Mouse (Mus musculus) embryonic facial prominence, embryonic 10.5 days (tissue): ENCODE data around the gene Sac3d1. TPM values are rescaled to one million over a fixed set of nuclear protein-coding genes. Genes with fewer than 3 reads are reported as not detected.

Experiments used
- DNase-seq: peaks from one replicate; pipeline ENCODE4 v3.0.0-alpha.2; 2017; ENCODE audit warnings: low spot score
- H3K27ac ChIP-seq: fragments of 300-500 bp; sonication (generic); replicated peaks from 2 replicates; pipeline ENCODE4 v1.5.1; 2016; ENCODE audit warnings: mild to moderate bottlenecking
- H3K27me3 ChIP-seq: fragments of 300-500 bp; sonication (generic); replicated peaks from 2 replicates; pipeline ENCODE4 v1.6.1; 2016; ENCODE audit warnings: low read depth, mild to moderate bottlenecking; ENCODE audit not compliant: poor library complexity, severe bottlenecking
- H3K36me3 ChIP-seq: fragments of 300-500 bp; sonication (generic); replicated peaks from 2 replicates; pipeline ENCODE4 v1.6.1; 2016; ENCODE audit warnings: mild to moderate bottlenecking, moderate library complexity
- H3K4me1 ChIP-seq: fragments of 300-500 bp; sonication (generic); 2 replicates; pipeline ENCODE4 v1.6.1; 2016
- H3K4me3 ChIP-seq: fragments of 300-500 bp; sonication (generic); 2 replicates; pipeline ENCODE4 v1.5.1; 2016; ENCODE audit warnings: mild to moderate bottlenecking, moderate library complexity
- H3K9me3 ChIP-seq: fragments of 300-500 bp; sonication (generic); 2 replicates; pipeline ENCODE4 v1.6.1; 2016; ENCODE audit warnings: mild to moderate bottlenecking
- WGBS: fragments of 180-500 bp; shearing (Covaris S2); methylation state at CpG from one replicate; pipeline ENCODE4 v1.1.7; 2016; 5-methylcytosine and 5-hydroxymethylcytosine counted together
- polyA plus RNA-seq: library from polyadenylated mRNA; unstranded; fragments of >200 nt; fragmentation: Nextera tagmentation; extraction: Ambion mirVana; gene quantifications from 2 replicates; pipeline ENCODE4 v1.2.1, GENCODE M21; 2016

Sac3d1 gene
- polyA plus RNA-seq, 1 experiment from 2014 or later, result 67.7 TPM

DNA sequence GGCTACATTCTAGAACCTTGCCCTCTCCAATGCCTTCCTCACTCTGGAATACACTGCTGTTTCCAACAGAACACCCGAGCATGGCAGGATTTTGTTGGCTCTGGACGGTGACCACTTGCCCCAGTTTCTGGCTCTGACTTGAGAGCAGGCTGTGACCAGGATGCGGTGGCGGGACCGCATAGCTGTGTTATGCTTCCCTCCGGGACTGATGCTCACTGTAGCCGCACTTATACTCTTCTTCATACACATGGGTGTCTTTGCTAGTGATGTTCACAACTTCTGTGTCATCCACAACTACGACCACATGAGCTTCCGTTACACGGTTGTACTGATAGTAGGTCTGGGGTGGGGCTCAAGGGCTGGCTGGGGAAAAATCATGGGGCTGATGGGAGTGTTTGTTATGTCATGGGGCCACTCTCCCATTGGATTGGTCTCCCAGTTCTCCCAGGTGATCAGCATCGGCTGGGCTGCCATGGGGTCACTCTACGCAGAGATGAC is 38.4 kb downstream of the Sac3d1 start, which contains the start of gene Tmem262:
Gene Tmem262 (plus strand): TSS at position 51 of the 498 bp plus-strand sequence.
- WGBS, result 93% methylated on average over 12 of the region's 12 CpGs
- Histone ChIP-seq H3K27me3 (no peaks in the 10 kb centered on the region), H3K4me1 (peaks cover 30% of the 10 kb centered on the region), H3K9me3 (no peaks in the 10 kb centered on the region), H3K36me3 (peaks cover 51% of the 10 kb centered on the region), H3K27ac (no peak within 1 kb of the TSS), H3K4me3 (no peak within 1 kb of the TSS; the same call in 1 of the 2 replicates)
- DNase-seq, result no peak

DNA sequence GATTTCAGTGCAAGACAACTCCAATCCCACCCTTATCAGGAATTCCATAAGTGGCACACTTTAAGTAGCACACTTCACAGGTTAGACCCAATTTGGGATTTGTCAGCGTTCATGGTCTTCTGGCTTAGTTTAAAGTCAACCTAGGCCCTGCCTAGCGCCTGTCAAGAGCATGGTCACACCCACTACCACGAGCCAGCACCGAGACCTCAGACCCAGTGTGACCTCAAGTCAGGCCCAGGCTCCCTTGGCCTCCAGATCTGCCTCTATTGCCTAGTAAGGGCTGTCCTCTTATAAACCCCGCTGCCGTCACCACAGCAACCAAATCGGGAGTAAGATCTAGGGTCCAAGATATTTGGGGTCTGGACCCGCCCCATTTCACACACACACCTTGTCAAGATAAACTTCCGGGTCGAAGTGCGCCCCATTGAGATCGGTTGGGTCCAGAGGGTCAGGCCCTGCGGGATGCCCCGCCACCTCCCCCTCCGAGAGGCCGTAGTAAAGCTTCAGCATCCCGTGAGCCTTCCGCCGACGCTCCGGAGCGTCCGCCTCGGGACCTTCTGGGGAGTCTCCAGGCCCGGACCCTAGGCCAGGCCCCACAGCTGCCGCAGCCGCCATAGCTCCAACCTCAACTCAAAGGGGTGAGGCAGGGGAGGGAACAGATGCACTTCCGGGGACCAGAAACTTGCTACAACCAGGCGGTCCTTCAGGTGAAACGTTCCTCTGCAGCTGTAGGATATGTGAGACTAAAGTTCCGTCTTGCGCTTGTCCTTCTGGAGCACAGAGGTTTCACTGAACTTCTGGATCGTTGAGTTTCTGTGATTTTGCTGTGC is 41.7 kb downstream of the Sac3d1 start, which contains the start of gene Vps51:
Gene Vps51 (minus strand): TSS at position 668 of the 830 bp plus-strand sequence.
- Histone ChIP-seq H3K4me3 (peak within 1 kb of the TSS; percentile 70), H3K9me3 (no peaks in the 10 kb centered on the region), H3K36me3 (peaks cover 56% of the 10 kb centered on the region), H3K4me1 (peaks cover 19% of the 10 kb centered on the region), H3K27me3 (no peaks in the 10 kb centered on the region), H3K27ac (peak within 1 kb of the TSS; percentile 94)
- DNase-seq, result peak; percentile 86
- WGBS, result 2% methylated on average over 33 of the region's 33 CpGs

DNA sequence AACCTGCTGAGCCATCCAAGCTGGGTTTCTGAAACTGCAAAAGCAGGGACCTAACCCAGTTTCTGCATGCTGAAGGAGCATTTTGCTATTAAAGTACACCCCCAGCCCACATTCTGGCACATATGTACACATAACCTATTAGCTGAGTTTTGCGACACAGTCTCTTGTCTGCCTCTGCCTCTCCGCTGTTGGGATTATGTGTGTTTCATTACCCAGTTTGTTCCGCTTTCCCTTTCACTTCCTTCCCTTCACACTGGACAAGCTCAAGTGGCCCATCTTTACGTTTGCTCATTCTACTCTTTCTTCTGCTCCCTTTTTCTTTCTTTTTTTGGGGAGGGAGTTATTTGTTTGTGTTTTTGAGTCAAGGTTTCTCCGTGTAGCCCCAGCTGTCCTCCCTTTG is 44.6 kb downstream of the Sac3d1 start:
- Histone ChIP-seq H3K36me3 (peaks cover 59% of the 10 kb centered on the region), H3K27ac (no peak overlapping the region), H3K9me3 (no peaks in the 10 kb centered on the region), H3K4me1 (peaks cover 19% of the 10 kb centered on the region), H3K4me3 (no peak overlapping the region), H3K27me3 (no peaks in the 10 kb centered on the region)
- DNase-seq, result no peak
- WGBS, result 96% methylated on average over 5 of the region's 5 CpGs

DNA sequence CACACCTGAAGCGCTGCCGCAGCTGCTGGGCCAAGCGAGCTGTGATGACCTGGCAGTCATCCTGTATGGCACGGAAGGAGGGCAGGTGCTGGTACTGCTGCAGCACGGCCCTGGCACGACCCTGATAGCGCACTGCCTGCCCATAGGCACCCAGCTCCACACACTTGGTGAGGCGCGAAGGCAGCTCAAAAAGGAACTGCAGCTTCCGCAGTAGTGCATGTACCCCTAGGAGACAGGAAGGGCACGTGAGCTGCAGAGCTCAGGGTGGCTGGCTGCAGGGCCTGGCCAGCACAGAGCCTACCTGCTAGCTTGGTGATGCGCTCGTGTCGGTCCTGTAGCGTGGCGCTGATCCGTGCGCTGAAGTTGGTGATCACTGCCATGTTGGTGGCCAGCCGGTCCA is 47.2 kb downstream of the Sac3d1 start:
- peak overlapping the region; percentile 21; the same call in 1 of the 2 replicates for H3K4me3 ChIP-seq
- H3K4me1 ChIP-seq, result peaks cover 30% of the 10 kb centered on the region
- no peaks in the 10 kb centered on the region for H3K9me3 ChIP-seq
- no peaks in the 10 kb centered on the region for H3K27me3 ChIP-seq
- H3K27ac ChIP-seq, result no peak overlapping the region
- DNase-seq, result no peak
- peaks cover 63% of the 10 kb centered on the region for H3K36me3 ChIP-seq
- WGBS, result 93% methylated on average over 19 of the region's 19 CpGs

DNA sequence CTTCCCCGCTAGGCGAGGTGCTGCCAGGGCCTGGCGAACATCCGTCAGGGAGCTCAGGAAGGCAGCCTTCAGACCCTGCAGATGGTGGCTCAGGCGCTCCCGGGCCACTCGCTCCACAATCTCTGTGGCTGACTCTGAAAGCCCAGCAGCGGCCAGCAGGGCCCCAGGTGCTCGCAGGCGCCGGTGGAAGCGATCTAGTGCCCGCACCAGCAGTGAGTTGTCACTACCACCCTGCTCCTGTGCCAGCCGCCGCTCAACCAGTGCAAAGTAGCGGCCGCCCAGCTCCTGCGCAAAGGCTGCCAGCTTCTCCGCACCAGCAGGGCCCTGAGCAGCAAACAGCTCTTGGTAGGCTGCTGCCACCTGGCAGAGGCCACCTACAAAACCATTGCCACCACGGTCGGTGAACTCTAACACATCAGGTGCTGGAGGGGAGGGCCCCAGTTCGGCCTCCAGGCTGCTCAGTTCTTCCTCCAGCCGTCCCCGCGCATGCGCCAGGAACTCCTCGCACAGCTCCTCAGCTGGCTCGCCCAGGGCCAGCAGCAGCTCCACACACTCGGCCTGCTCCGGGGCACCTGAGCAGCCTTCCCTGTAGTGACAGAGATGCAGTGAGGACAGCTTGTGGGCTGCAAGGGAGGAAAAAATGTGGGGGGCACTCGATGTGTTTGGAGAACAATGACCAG is 47.7 kb downstream of the Sac3d1 start:
- H3K36me3 ChIP-seq, result peaks cover 63% of the 10 kb centered on the region
- no peaks in the 10 kb centered on the region for H3K27me3 ChIP-seq
- H3K27ac ChIP-seq, result no peak overlapping the region
- peaks cover 28% of the 10 kb centered on the region for H3K4me1 ChIP-seq
- WGBS, result 92% methylated on average over 31 of the region's 31 CpGs
- peak overlapping the region; percentile 21; the same call in 1 of the 2 replicates for H3K4me3 ChIP-seq
- DNase-seq, result no peak
- H3K9me3 ChIP-seq, result no peaks in the 10 kb centered on the region

DNA sequence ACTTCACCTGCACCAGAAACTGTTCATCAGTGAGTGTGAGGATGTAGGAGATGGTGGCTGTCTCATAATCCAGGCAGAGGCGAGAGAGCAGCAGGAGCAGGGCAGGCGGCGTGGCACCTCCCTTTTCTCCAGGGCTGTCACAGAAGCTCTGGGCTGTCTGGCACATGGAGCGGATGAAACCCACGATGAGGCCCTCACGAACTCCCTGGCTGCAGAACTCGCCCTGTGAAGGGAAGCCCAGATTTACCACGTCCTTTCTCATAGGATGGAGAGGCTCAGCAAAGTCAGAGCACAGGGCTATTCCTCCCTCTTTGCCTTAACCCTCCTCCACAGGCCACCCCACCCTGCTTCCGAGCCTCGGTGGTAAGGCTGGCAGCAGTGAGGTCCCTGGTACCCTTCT is 48.6 kb downstream of the Sac3d1 start:
- no peaks in the 10 kb centered on the region for H3K27me3 ChIP-seq
- H3K4me3 ChIP-seq, result no peak overlapping the region; the same call in 1 of the 2 replicates
- 93% methylated on average over 10 of the region's 10 CpGs for WGBS
- H3K36me3 ChIP-seq, result peaks cover 55% of the 10 kb centered on the region
- H3K4me1 ChIP-seq, result peaks cover 26% of the 10 kb centered on the region
- no peak for DNase-seq
- no peaks in the 10 kb centered on the region for H3K9me3 ChIP-seq
- H3K27ac ChIP-seq, result no peak overlapping the region

DNA sequence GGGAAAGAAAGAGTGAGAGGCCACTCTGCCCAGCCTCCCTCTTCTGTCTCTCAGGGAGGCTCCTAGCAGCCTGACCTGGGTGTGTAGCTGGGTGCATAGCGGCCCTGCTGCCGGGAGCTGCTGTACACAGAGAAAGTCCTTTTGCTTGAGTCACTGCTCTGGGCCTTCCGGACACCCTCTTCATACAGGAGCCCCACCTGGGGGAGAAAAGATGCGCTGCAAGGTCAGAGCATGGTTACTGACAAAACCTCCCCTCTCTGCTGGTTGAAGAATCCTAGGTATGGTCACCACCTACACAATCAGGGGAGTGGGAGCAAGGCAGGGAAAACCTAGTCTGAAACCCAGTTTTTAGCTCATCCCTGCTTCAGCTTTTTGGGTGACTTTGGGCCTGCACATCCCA is 49.5 kb downstream of the Sac3d1 start:
- Histone ChIP-seq H3K36me3 (peaks cover 49% of the 10 kb centered on the region), H3K4me1 (peaks cover 26% of the 10 kb centered on the region), H3K9me3 (no peaks in the 10 kb centered on the region), H3K27ac (no peak overlapping the region), H3K4me3 (peak overlapping the region; percentile 66; the same call in 1 of the 2 replicates), H3K27me3 (no peaks in the 10 kb centered on the region)
- WGBS, result 83% methylated on average over 4 of the region's 4 CpGs
- no peak for DNase-seq

DNA sequence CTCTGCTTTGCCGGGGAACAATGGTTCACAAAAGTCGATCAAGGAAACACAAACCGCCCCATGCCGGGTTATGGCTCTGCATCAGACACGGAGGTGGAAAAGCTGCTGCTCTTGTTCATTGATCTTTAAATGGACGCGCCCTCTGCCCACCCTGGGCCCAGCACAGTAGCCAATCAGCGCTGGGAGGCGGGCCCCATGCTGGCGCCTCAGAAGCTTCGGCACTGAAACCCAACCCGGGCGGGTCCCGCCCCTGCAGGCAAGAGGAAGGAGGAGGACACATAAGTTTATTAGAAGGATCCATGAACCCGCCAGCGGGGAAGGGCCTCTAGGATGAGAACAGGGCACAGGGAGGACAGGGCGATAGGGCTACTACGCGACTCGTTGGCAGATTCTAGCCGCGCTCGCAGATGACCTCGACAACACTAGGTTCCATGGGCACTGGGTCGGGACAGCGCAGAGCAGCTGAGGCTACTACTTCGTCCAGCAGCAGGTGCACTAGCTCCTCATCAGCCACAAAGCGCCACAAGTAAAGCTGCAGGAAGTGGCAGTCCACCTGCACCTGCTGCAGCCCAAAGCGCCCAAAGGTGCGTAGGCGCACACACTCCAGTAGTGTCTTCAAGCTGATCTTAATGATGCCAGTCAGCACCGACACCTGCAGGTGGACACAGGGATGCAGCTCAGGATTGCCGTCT is 50.6 kb downstream of the Sac3d1 start, which contains the start of gene Tm7sf2:
Gene Tm7sf2 (minus strand): TSS at position 650 of the 692 bp plus-strand sequence.
- Histone ChIP-seq H3K4me3 (peak within 1 kb of the TSS; percentile 66), H3K9me3 (no peaks in the 10 kb centered on the region), H3K27me3 (no peaks in the 10 kb centered on the region), H3K27ac (peak within 1 kb of the TSS; percentile 81), H3K36me3 (peaks cover 49% of the 10 kb centered on the region), H3K4me1 (peaks cover 30% of the 10 kb centered on the region)
- WGBS, result 9% methylated on average over 33 of the region's 33 CpGs
- peak; percentile 95 for DNase-seq

DNA sequence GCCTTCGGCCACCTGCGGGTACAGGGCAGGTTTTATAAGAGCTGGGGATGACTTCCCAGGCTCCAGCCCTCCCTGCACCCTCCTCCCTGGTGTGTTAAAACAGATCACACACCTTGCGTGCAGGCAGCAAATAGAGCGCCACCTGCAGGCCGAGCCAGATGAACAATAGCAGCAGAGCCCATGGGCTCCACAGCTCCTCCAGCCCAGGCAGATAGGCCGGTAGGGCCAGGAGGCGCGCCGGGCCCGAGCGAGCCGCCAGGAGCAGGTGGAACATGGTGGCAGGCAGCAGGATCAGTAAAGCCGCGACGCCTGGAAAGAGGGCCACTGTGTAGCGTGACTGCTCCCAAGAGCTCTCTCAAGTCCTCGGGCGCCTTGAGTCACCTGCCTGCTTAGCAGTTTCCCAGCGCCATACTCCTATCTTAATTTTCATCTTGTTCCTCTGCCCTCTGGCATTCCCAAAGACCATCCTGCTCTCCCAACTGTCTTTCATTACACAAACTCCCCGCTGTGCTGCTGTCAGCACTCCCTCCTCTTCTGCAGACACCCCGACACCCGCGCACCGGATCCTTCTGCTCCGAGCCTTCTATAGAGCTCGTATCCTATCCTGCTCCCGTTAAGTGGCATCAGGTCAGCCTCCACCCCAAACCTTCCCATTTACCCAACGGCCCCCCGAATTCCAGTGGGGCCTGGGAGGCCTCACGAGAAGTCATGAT is 51.3 kb downstream of the Sac3d1 start:
- WGBS, result under 1% methylated on average over 30 of the region's 30 CpGs
- Histone ChIP-seq H3K4me3 (peak overlapping the region; percentile 66), H3K4me1 (peaks cover 37% of the 10 kb centered on the region), H3K27me3 (no peaks in the 10 kb centered on the region), H3K27ac (peak overlapping the region; percentile 81), H3K36me3 (peaks cover 52% of the 10 kb centered on the region), H3K9me3 (no peaks in the 10 kb centered on the region)
- DNase-seq, result peak; percentile 90

DNA sequence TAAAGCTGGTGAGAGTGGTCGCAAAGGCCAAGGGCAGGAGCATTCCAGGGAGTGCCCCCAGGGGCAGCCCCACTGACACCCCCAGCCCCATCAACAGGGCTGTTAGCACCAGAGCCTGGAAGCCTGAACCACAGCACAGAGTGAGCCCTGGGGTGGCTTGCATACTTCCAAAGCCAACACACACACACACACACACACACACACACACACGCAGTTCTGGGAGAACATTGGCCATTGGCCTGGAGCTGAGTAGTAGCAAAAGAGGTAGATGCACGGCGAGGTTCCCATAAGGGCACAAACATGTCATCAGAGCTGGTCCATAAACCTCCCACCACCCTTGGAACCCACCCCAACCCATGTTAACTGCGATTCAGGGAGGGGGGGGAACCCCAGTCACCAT is 51.9 kb downstream of the Sac3d1 start:
- Histone ChIP-seq H3K36me3 (peaks cover 51% of the 10 kb centered on the region), H3K4me1 (peaks cover 43% of the 10 kb centered on the region), H3K9me3 (no peaks in the 10 kb centered on the region), H3K4me3 (peak overlapping the region; percentile 66), H3K27me3 (no peaks in the 10 kb centered on the region), H3K27ac (peak overlapping the region; percentile 81)
- 42% methylated on average over 5 of the region's 5 CpGs for WGBS
- DNase-seq, result no peak
